Mouse (Mus musculus): Measurements from ENCODE around the gene A230050P20Rik. TPM values are rescaled to one million over a fixed set of nuclear protein-coding genes. Genes with fewer than 3 reads are reported as not detected.

A230050P20Rik gene
- total and polyA plus RNA-seq, 3 experiments: 0.05 TPM; not detected in 1

- Histone ChIP-seq H3K36me3 (replicated peaks) (no peaks in the 10 kb centered on the region), H3K27me3 (ENCODE audit: insufficient read depth, low read length) (peaks cover 20% of the 10 kb centered on the region), H3K4me1 (ENCODE audit: insufficient read depth, low read depth, low read length) (no peaks in the 10 kb centered on the region), H3K9me3 (replicated peaks) (no peaks in the 10 kb centered on the region), H3K4me3 (ENCODE audit: low read depth, low read length) (no peak overlapping the region)
- DNase-seq (ENCODE audit: low spot score): no peak
- no peak for TF ChIP-seq POLR2AphosphoS5 (IDR thresholded peaks at IDR 0.05; ENCODE audit: insufficient replicate concordance, low read depth, low read length)
- no peak for TF ChIP-seq CTCF (IDR thresholded peaks at IDR 0.05; ENCODE audit: low read depth, low read length)
- no peak for TF ChIP-seq GATA1 (IDR thresholded peaks at IDR 0.05; ENCODE audit: borderline replicate concordance, low read length)
- no peak for TF ChIP-seq TAL1 (conservative IDR thresholded peaks at IDR 0.05; ENCODE audit: low read depth, low read length)
- TF ChIP-seq GATA2 (IDR thresholded peaks at IDR 0.05; ENCODE audit: borderline replicate concordance, low read depth, low read length): no peak
- no peak for ATAC-seq (ENCODE audit: extremely low read depth, insufficient number of reproducible peaks, low FRiP score, poor library complexity, severe bottlenecking)
Measured at GRCm38 (mm10) chr9:20869246-20869645, 804 bp downstream of the A230050P20Rik start.

GRCm38 (mm10) chr9:20870211-20871173 lies 2.0 kb downstream of the A230050P20Rik start:
- peaks cover 28% of the 10 kb centered on the region for H3K27me3 ChIP-seq (ENCODE audit: insufficient read depth, low read length)
- no peak overlapping the region for H3K4me3 ChIP-seq (ENCODE audit: low read depth, low read length)
- H3K9me3 ChIP-seq (replicated peaks): no peaks in the 10 kb centered on the region
- no peak for TF ChIP-seq TAL1 (conservative IDR thresholded peaks at IDR 0.05; ENCODE audit: low read depth, low read length)
- no peak for TF ChIP-seq CTCF (IDR thresholded peaks at IDR 0.05; ENCODE audit: low read depth, low read length)
- TF ChIP-seq GATA2 (IDR thresholded peaks at IDR 0.05; ENCODE audit: borderline replicate concordance, low read depth, low read length): no peak
- H3K36me3 ChIP-seq (replicated peaks): peaks cover 2% of the 10 kb centered on the region
- no peaks in the 10 kb centered on the region for H3K4me1 ChIP-seq (ENCODE audit: insufficient read depth, low read depth, low read length)
- ATAC-seq (ENCODE audit: extremely low read depth, insufficient number of reproducible peaks, low FRiP score, poor library complexity, severe bottlenecking): no peak
- no peak for DNase-seq (ENCODE audit: low spot score)

GRCm38 (mm10) chr9:20872991-20873390 lies 4.5 kb downstream of the A230050P20Rik start:
- peaks cover 14% of the 10 kb centered on the region for H3K4me1 ChIP-seq (ENCODE audit: insufficient read depth, low read depth, low read length)
- no peaks in the 10 kb centered on the region for H3K9me3 ChIP-seq (replicated peaks)
- H3K27me3 ChIP-seq (ENCODE audit: insufficient read depth, low read length): peaks cover 32% of the 10 kb centered on the region
- peaks cover 3% of the 10 kb centered on the region for H3K36me3 ChIP-seq (replicated peaks)
- ATAC-seq (ENCODE audit: extremely low read depth, insufficient number of reproducible peaks, low FRiP score, poor library complexity, severe bottlenecking): no peak
- DNase-seq (ENCODE audit: low spot score): no peak
- no peak overlapping the region for H3K4me3 ChIP-seq (ENCODE audit: low read depth, low read length)
- TF ChIP-seq GATA2 (IDR thresholded peaks at IDR 0.05; ENCODE audit: borderline replicate concordance, low read depth, low read length) (no peak), GATA1 (IDR thresholded peaks at IDR 0.05; ENCODE audit: borderline replicate concordance, low read length) (no peak), CTCF (IDR thresholded peaks at IDR 0.05; ENCODE audit: low read depth, low read length) (no peak), POLR2AphosphoS5 (IDR thresholded peaks at IDR 0.05; ENCODE audit: insufficient replicate concordance, low read depth, low read length) (no peak), TAL1 (conservative IDR thresholded peaks at IDR 0.05; ENCODE audit: low read depth, low read length) (no peak)

- TF ChIP-seq POLR2AphosphoS5 (IDR thresholded peaks at IDR 0.05; ENCODE audit: insufficient replicate concordance, low read depth, low read length): no peak
- TF ChIP-seq GATA1 (IDR thresholded peaks at IDR 0.05; ENCODE audit: borderline replicate concordance, low read length): no peak
- TF ChIP-seq TAL1 (conservative IDR thresholded peaks at IDR 0.05; ENCODE audit: low read depth, low read length): no peak
- TF ChIP-seq GATA2 (IDR thresholded peaks at IDR 0.05; ENCODE audit: borderline replicate concordance, low read depth, low read length): no peak
- no peak for TF ChIP-seq CTCF (IDR thresholded peaks at IDR 0.05; ENCODE audit: low read depth, low read length)
- no peak for ATAC-seq (ENCODE audit: extremely low read depth, insufficient number of reproducible peaks, low FRiP score, poor library complexity, severe bottlenecking)
- peaks cover 30% of the 10 kb centered on the region for H3K27me3 ChIP-seq (ENCODE audit: insufficient read depth, low read length)
- H3K4me1 ChIP-seq (ENCODE audit: insufficient read depth, low read depth, low read length): peaks cover 16% of the 10 kb centered on the region
- no peaks in the 10 kb centered on the region for H3K9me3 ChIP-seq (replicated peaks)
- no peak overlapping the region for H3K4me3 ChIP-seq (ENCODE audit: low read depth, low read length)
- peaks cover 3% of the 10 kb centered on the region for H3K36me3 ChIP-seq (replicated peaks)
- DNase-seq (ENCODE audit: low spot score): no peak
Measured at GRCm38 (mm10) chr9:20873521-20873920, 5.1 kb downstream of the A230050P20Rik start.

GRCm38 (mm10) chr9:20875021-20875790 lies 6.8 kb downstream of the A230050P20Rik start:
- Histone ChIP-seq H3K4me3 (ENCODE audit: low read depth, low read length) (no peak overlapping the region), H3K27me3 (ENCODE audit: insufficient read depth, low read length) (peaks cover 28% of the 10 kb centered on the region), H3K9me3 (replicated peaks) (no peaks in the 10 kb centered on the region), H3K36me3 (replicated peaks) (peaks cover 3% of the 10 kb centered on the region), H3K4me1 (ENCODE audit: insufficient read depth, low read depth, low read length) (peaks cover 24% of the 10 kb centered on the region)
- ATAC-seq (ENCODE audit: extremely low read depth, insufficient number of reproducible peaks, low FRiP score, poor library complexity, severe bottlenecking) (no peak), DNase-seq (ENCODE audit: low spot score) (no peak)
- TF ChIP-seq GATA2 (IDR thresholded peaks at IDR 0.05; ENCODE audit: borderline replicate concordance, low read depth, low read length) (no peak), TAL1 (conservative IDR thresholded peaks at IDR 0.05; ENCODE audit: low read depth, low read length) (no peak), CTCF (IDR thresholded peaks at IDR 0.05; ENCODE audit: low read depth, low read length) (no peak), POLR2AphosphoS5 (IDR thresholded peaks at IDR 0.05; ENCODE audit: insufficient replicate concordance, low read depth, low read length) (no peak)
